Mouse (Mus musculus): ENCODE measurements around the gene Pptc7.
"Not testable (repeated sequence)": the region's sequence is repeated elsewhere in the genome, so short reads cannot be mapped to it uniquely, and the experiment has no call there.

Gene Pptc7

DNA sequence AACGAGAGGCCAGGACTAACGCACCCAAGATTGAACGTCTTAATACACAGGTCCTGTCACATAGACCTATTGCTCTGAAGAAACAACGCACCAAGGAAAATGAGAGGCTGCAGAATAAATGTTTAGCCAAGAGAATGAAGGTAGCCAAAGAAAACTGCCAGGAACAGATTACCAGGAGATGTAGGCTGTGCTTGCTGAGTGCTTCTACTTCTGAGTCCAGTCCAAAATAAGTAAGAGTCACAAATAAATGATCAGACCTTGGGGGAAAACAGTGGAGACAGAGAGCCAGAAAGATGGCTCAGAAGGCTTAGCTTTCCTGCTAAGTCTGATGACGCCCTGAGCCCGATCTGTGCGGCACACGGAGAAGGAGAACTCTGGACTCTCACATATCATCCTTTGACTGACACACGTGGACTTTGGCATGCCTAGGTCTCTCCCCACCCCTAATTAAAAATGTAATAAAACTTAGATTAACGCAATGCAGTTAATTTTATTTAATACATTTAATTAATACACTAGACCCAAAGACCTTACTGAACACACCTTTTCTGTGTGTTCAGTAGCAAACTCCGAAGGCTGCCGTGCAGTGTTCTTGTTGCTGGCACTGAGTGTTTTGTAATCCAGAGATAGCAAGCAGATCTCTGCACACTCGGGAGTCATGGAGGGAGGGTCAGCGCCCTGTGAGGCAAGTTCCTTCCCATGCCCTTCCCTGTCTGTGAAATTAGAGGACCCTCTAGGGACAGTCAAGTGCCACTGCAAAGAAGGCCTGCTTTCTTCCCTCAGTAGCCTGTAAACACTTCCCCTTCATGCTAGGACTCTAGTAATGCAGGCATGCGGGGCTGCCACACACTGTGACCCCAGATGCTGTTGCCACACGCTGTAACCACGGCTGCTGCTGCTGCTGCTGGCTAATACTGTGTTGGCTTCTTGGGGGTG is 18.9 kb downstream of the Pptc7 start:
- no peak for DNase-seq

DNA sequence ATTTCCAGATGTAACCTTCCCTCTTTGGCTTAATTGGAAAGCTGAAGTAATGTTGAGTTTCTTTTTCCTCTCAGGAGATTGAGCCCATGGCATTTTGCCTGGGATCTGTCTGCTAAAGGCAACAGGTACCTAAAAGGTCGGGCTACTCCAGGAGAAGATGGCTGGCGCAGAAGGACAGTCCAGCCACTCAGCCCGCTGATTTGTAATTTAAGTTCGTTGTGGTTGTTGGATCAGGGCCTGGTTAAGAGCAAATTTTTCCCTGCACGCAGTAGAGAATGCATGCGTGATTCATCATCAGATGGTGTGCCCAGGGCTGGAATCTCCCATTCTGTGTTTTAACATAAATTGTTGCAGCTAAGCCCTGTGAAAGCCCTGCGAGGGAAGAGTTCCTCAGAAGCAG is 19.8 kb downstream of the Pptc7 start:
- DNase-seq: no peak

DNA sequence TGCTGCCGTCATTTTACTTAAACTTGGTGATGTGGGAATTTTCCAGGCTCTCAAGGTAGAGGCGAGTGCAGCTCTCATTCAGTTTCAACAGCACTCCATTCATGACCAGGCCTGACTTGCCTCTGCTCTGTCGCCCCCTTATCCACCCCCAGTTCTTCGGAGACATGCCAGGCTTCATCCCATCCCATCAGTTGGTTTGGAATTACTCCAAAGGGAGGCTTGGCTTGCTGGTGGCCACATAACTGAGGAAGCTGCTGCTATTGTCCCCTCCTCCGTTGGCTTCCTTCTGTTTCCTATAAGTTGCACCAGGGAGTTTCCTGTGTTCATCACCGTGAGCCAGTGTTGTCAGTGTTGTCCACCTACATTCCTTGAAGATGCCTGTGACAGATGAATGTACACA is 20.4 kb downstream of the Pptc7 start:
- DNase-seq: no peak

DNA sequence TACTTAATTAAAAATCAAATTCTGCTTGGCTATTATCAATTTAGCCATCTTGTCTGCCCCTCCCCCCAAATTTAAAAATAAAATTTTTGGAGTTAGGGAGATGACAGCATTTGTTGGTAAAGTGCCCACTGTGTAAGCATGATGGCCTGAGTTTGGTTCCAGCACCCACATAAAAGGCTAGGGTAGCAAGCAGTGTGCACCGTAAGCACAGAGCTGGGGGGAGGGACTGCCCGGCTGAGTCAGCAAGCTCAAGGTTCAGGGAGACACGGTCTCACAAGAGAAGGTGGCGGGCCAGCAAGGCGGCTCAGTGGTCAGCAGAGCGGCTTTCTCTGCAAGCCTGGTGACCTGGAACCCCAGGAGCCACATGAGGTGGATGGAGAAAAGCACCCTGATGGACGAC is 21.3 kb downstream of the Pptc7 start:
- DNase-seq: no peak

DNA sequence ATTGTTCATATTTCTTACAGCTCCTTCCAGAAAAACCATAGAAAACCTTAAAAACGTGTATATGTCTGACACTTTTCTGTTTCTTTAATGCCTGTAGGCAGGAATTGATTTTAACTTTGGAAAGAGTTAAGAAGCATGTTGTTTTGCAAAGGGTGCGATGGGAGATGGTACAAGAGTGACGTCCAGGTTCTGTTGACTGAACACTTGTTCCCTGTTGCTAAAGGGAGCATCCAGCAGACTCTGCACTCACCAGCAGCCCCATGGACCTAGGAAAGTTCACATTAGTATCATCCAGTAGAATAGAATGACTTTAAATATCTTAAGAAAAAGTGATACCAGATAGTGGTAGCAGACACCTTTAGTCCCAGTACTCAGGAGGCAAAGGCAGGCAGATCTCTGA is 22.4 kb downstream of the Pptc7 start:
- DNase-seq: no peak

DNA sequence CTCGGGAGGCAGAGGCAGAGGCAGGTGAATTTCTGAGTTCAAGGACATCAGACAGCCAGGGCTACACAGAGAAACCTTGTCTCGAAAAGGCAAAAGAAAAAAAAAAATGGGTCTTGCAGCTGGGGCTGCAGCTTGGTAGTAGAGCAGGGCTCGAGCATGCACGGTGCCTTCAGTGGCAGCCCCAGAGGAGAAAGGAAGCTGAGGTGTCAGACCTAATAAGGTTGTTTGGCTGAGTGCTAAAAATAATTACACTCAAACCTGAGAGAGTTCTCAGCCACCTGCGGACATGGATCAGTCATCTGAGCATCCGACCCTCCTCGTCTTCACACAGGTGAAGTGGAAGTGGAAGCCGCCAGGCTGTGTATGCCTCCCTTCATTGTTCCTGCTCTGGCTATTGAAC is 26.5 kb downstream of the Pptc7 start:
- no peak for DNase-seq

DNA sequence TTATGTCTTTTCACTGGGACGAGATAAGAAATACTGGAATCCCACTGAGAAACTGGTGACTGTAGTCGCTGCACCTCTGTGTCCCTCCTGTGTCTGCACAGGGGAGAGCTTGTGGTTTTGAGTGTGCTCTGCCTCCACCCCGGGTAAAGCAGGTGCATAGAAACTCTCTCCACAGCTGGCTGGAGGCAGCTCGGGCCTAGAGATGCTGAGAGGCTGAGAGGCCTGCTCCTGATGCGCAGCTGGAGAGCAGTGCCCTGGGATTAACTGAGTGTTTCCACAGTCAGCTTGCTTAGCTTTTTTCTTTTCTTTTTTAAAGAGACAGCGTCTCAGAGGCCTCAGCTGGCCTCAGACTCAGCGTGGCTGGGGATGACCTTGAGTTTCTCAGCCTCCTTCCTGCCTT is 27.5 kb downstream of the Pptc7 start:
- no peak for DNase-seq

DNA sequence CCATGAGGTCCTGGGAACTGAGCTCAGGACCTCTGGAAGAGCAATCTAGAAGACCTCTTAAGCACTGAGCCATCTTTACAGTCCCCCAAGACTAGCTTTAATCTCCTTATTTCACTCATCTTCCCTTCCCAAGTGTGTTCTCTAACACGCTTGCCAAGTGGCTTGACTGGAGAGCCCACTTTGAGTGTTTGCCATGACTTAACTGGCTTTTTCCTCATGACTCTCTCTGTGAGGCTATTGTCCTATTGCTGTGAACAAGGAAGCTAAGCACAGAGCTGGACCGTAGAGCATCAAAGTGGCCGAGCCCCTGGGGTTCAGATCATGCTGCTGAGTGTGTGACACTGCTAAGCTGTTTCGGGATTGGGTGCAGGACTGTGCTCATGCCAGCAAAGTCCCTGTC is 28.2 kb downstream of the Pptc7 start:
- peak; percentile 54 to 56 for DNase-seq

DNA sequence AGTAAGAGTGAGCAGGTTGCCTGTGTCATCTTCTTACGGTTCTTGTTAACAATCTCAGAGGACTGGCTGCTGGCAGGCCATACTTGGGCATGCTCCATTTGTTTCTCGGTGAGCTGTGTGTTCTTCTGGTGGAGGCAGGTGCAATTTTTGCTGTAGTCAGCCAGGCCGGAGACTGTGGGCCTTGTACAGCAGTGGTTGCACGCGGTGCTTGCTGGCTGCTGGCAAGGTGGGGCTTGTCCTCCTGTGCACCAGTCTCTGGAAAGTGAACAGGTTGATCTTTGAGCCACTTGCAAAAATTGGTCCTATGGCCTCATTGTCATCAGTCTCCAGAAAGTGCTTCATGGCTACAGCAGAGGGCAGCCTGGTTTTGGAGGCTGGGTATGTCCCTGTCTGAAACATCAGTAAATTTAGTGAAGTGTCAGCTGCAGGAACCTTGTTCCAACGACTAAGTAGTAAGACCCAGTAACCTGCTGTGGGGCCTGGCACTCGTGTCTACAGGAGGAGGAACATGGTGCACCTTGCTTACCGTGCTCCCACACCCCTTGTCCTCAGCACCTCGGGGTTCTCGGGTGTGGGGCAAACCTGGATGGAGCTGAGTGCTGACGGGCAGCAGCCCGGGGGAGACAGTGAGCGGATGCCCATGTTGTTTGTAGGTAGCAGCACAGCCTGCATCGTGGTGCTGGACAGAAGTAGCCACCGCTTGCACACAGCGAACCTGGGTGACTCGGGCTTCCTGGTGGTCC is 28.9 kb downstream of the Pptc7 start:
- DNase-seq: no peak

DNA sequence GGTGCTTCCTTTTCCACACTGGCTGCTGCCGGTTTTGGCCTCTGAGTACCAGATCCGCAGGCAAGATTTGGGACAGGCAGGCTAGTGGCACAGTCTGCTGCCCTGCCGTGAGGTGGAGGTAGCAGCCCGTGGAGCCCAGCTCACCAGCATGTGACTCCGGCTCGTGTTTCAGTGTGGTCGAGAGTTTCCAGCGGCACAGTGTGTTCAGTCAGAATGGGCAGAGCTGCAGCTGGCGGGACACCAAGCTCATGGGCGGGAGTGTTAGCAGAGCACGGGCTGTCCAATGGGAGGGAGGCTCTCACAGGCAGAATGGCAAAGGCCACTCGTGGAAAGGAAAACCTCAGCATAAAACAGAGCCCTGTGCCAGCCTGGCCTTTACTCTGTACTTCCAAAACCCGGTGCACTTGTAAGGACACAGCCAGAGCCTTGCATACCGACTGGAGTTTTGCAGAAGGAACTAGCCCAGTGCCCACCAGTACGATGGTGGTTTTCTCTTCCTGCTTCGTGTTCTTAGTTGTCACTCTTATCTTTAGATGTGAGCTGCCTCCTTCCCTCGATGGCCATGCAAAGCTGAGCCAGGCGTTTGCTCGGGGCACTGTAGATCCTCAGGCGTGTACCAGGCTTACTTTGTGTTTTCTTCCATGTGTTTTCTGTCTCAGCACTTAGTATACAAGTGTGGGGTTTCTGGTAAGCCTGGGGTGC is 31.0 kb downstream of the Pptc7 start:
- peak; percentile 96 to 97 for DNase-seq

DNA sequence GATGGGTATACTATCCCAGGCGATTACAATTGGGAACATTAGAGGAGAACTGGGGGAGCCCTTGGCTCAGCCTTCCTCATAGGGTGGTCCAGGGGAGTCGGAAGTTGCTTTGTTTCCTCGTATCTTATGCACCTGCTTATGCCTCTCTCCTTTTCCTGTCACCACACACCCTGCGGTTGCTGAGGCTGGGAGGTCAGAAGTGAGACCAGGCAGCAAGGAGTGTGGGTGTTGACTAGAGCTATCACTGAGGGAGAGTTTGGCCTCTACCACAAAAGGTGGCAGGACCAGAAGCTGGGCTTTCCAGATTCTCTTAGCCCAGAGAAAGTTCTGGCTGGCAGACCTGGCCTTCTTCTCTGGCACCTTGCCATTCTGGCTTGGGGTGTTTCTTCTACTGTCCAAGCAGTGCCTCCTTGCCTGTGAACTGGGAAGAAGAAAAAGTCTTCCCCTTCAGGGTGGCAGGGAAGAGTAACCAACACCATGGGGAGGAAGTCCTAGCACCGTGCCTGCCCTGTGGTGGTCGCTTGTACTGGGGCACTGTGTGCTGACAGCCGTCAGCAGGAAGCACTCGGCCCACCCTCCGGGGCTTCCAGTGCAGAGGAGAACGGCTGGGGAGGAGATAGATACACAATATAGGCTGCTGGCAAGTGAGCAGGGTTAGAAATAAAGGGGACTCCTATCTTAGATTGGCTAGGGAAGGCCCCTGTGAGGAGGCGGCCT is 33.3 kb downstream of the Pptc7 start:
- peak in 1 of 2 experiments; percentile 45 for DNase-seq

DNA sequence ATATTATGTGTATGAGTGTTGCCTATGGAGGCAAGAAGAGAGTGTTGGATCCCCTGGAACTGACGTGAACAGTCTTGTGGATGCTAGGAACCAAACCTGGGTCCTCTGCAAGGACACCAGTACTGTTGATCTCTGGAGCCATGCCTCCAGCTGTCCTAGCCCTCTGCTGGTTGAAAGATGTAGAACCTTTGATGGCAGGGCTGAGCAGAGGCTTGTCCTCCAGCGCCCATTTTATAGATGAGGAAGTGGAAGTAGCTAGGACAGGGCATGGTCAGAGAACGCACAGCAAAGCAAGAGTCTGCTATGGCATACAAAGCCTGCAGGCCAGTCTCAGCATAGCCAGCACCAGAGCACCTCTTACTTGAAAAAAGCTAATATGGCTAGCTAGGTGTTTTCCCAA is 33.9 kb downstream of the Pptc7 start:
- peak; percentile 41 to 51 for DNase-seq

DNA sequence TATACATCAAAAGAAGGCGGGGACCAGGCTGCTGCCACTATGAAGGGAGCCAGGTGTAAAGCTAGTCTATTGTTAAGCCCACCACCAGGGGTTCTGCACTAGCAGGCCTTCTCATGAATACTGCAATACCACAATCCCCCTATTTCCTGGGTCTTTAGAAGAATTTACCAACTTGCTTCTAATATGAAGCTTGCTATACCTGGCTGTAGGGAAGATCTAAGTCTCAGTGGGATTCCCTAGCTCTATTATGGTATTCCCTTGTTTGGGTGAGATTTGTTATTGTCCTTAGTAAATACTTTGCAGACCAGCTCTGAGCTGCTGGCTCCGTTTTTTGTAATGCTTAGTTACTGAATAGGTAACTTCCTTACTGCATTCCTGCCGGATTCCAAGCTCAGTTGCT is 34.8 kb downstream of the Pptc7 start:
- DNase-seq: not testable (repeated sequence)

DNA sequence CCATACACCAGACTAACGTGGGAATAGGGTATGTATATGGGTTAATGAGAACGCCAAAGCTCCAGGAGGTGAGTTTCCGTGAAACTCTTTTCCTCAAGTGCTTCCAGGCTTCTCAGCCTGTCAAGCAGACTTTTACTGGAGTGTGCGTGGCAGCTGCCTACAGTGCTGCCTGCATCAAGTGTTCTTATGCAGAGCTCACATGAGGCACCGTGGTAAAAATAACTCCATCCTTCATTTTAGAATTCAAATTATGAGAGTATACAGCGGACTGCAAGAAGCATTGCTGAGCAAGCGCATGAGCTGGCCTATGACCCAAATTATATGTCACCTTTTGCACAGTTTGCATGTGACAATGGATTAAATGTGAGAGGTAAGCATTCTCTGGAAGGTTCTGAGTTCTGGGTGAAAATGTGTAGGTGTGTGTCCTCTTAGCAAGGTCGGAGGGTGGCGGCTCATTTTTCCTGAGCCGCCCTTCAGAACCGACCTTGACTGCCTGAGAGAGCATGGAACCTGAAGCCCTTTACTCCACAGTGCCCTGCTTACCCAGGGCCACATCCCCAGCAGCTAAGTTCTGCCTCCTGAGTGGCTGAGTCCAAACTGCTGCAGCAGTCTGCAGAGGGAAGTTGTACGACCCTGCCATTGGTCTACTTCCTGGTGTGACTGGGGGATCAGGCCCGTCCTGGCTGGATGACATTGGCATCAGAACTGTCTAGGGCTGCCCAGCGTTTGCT is 35.5 kb downstream of the Pptc7 start:
- DNase-seq: no peak

DNA sequence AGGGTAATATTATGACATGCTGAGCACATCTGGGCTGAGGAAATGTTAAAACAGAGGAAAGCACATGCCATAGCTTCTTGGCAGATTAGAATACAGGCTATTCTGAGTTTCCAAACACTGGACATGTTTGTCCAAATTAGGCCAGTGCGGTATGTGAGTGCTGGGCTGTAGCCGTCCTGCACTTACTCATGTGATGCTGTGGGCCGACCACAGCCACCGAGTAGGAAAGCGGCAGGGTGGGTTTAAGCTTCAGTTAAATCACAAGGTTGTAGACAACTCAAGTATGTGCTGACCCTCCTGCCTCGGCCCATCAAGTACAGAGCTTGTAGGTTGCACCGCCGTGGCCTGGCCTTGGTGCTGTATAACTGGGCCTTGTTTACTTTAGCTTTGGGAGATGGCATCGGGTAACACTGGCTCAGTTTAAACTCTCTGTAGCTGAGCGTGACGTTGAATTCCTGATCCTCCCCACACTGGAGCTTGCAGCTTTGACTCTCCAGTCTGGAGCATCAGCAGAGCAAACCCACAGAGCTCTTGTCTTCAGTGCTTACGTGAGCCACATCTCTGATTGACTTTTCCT is 36.1 kb downstream of the Pptc7 start:
- no peak for DNase-seq

DNA sequence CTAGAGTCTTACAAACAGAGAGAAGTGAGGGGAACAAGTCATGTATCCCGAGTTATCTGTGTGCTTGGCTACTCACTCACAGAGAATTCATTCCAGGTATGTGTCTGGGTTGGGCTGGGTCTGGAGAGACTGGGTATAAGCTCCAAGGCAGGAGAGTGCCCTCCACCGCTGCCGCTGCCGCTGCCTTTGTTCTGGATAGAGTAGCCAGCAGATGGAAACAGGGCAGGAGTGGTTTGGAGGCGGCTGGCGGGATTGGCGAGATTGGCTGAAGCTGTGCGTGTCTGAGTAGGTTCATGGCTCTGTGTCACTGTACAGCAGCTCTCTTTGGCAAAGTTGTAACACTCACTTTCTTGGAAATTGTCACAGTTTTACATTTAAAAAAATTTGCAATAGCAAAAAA is 39.4 kb downstream of the Pptc7 start:
- DNase-seq: no peak

DNA sequence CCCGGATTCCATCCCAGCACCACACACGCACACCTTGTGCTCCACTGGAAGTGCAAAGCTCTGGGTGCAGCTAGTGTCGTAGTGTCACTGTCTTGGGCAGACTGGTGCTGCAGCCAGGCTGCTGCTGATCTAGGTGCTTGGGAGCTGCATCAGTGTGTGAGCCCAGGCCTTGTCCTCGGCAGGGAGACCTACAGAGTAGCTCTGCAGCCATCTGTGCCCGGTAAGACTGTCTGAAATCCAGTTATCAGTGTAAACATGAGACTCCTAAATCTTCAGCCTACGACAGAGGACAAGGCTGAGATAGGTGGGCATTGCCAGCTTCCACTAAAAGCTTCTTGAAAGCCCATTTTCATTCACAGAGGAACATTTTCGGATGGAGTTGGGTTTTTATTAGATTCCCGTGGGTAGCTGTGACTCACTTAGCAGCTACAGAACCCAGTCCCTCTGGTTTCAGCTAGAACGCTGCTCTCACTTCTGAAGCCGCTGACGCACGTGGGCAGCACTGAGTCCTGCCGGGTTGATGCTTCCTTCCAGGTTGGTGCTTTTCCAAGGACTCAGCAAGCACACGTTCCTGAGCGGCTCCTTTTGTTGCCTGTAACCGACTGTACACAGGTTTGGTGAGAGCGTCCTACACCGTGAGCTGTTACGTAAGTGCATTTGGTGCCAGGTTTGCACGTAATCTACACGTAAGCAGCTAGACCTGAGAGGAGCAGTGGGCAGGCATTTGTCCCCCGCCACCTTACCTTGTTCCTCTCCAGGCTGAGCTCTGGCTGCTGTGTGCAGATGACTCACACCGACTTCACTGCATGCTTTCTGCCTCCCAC is 40.7 kb downstream of the Pptc7 start:
- peak; percentile 76 to 86 for DNase-seq

DNA sequence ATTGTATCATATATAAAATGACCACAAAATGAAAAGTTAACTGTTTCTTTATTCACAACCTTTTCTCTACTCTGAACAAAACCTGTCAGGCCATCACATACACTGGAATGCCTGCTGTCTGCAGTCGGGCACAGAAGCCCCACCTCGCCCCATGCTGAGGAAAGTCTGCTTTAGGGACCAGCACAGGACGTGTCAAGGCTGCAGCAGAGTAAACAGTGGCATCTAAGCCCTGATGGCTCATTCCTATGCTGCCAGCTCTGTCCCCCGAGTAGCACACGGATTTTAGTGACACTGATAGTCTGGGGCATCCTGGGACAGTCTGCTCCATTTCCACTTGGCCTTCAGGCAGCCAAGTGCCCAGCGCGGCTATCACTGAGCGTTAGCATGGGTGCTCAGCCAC is 41.3 kb downstream of the Pptc7 start:
- no peak for DNase-seq

DNA sequence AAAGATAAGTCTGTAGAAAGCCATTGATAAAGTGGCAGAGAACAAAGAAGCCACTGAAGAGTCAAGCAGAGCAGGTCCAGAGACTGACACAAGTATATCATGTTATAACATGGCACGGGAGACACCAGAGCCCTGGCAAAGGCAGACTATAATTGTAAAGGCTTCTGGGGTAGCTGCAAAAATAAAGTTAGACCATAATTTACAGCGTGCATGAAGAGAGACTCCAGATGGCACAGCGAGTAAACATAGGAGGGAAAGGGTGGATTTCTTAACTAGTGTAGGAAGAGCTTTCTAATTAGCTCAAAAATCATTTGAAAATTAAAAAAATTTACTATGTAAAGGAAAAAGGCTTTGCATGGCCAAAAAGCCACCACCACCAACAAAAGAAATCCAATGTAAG is 43.1 kb downstream of the Pptc7 start:
- DNase-seq: no peak

DNA sequence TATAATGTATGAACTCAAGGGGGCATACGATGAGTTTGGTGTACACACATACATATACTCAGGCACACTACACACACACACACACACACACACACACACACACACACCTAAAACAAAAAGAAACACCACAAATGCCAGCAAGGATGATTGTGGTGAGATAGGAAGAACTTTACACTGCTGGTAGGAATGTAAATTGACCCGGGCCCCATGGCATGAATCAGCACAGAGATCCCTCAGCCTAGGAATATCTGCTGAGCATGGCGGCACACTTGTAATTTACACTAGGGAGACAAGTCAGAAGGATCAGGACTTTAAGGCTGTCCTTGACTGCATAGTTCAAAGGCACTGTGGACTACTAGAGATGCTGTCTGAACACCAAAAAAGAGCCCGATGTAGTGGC is 46.1 kb downstream of the Pptc7 start:
- DNase-seq: no peak

DNA sequence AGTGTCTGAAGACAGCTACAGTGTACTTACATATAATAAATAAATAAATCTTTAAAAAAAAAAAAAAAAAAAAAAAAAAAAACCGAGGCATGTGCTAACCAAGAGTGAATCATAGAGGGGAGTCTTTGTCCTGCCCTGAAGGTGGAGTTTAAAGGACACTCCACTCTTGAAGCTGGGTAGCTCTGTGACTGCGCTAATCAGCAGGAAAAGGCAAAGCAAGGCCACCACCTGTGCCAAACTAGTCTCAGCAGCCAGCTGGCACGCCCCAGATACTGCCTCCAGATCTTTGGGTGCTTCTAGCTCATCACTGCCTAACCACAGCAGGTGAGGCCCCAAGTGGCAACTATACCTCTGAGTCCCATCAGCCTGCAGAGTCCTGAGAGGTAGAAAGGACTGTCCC is 50.5 kb downstream of the Pptc7 start:
- no peak for DNase-seq
